Mouse (Mus musculus) midbrain, embryonic 15.5 days (tissue): ENCODE results near the gene C87499. TPM values are rescaled to one million over a fixed set of nuclear protein-coding genes. Genes with fewer than 3 reads are reported as not detected.
A peak's percentile ranks its signal among the peaks of the same experiment; 100 is the strongest.

Experiments
- ATAC-seq: fragments of 200-750 bp; cut with Nextera tagmentation; replicated peaks from 2 replicates; pipeline ENCODE4 v1.8.0; 2017; ENCODE audit warnings: moderate TSS enrichment
- H3K27ac ChIP-seq: fragments of 300-500 bp; sonication (generic); 2 replicates; pipeline ENCODE4 v1.5.1; 2015; ENCODE audit warnings: mild to moderate bottlenecking, inconsistent platforms
- H3K27me3 ChIP-seq: fragments of 300-500 bp; sonication (generic); replicated peaks from 2 replicates; pipeline ENCODE4 v1.6.1; 2015; ENCODE audit warnings: inconsistent platforms
- H3K36me3 ChIP-seq: fragments of 300-500 bp; sonication (generic); replicated peaks from 2 replicates; pipeline ENCODE4 v1.6.1; 2015; ENCODE audit warnings: inconsistent platforms
- H3K4me1 ChIP-seq: fragments of 300-500 bp; sonication (generic); 2 replicates; pipeline ENCODE4 v1.6.1; 2015; ENCODE audit warnings: inconsistent platforms
- H3K4me2 ChIP-seq: fragments of 300-500 bp; sonication (generic); 2 replicates; pipeline ENCODE4 v1.6.1; 2015; ENCODE audit warnings: inconsistent platforms, mild to moderate bottlenecking, moderate library complexity
- H3K4me3 ChIP-seq: fragments of 300-500 bp; sonication (generic); 2 replicates; pipeline ENCODE4 v1.5.1; 2015; ENCODE audit warnings: mild to moderate bottlenecking, inconsistent platforms
- H3K9ac ChIP-seq: fragments of 300-500 bp; sonication (generic); 2 replicates; pipeline ENCODE4 v1.6.1; 2015; ENCODE audit warnings: mild to moderate bottlenecking, inconsistent platforms
- H3K9me3 ChIP-seq: fragments of 300-500 bp; sonication (generic); 2 replicates; pipeline ENCODE4 v1.6.1; 2016; ENCODE audit warnings: inconsistent platforms
- WGBS: fragments of 180-500 bp; shearing (Covaris S2); methylation state at CpG from one replicate; pipeline ENCODE4 v1.1.7; 2015; ENCODE audit warnings: mixed read lengths; 5-methylcytosine and 5-hydroxymethylcytosine counted together
- polyA plus RNA-seq: library from polyadenylated mRNA; unstranded; fragments of >200 nt; fragmentation: Nextera tagmentation; extraction: Ambion mirVana; gene quantifications from 2 replicates; pipeline ENCODE4 v1.2.1, GENCODE M21; 2015

C87499 gene
- polyA plus RNA-seq, result not detected in 2 replicates

GRCm38 (mm10) chr4:88634311-88634710 is at the start of gene C87499:
Gene C87499 (minus strand): TSS chr4:88634411.
- Histone ChIP-seq H3K27ac (no peak within 1 kb of the TSS), H3K4me1 (no peaks in the 10 kb centered on the region), H3K9ac (no peak within 1 kb of the TSS), H3K27me3 (no peaks in the 10 kb centered on the region), H3K4me2 (no peak within 1 kb of the TSS), H3K4me3 (no peak within 1 kb of the TSS), H3K36me3 (no peaks in the 10 kb centered on the region), H3K9me3 (no peaks in the 10 kb centered on the region)
- WGBS, result 91% methylated on average over 4 of the region's 4 CpGs
- no peak for ATAC-seq

DNA sequence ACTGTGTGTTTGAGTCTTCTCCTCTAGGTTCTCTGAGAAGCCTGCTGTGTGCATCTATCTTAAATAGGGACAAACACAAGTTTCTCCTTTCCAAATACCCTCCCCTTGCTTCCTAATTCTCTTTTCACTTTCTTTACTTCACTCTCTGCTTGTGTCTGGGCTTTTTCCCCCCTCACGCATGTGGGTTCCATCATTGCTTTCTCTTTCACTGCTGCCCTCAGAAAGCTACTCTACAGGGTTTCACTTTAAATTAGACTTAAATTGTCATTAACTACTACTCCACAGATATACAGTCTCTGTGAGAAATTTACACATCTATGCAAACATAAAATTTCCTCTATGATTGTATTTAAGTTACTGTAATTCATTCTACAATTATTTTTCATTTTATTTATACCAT is 49.6 kb upstream of the C87499 start, which contains the start of gene Ifna2:
Gene Ifna2, minus strand, starts transcription at position 101 of the 400 bp plus-strand sequence.
- no peak for ATAC-seq
- no peak within 1 kb of the TSS for H3K4me2 ChIP-seq

DNA sequence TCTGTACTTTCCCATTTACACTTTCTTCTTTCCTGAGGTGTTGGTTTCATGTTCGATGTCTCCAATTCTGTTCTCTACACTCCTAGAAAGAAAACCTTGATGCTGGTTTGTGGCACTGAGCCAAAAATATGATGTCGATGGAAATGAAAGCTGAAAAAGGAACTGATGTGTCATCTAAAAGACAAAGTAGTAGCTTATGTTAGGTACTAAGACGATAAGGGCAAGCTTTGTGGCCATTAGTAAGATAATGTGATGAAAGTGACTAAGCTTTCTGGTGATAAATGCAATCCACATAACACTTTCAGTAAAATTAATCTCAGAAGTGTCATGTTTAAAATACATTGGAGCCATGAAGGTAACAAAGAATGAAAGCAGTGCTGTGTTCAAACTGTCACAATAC is 47.1 kb upstream of the C87499 start:
- no peak overlapping the region for H3K4me3 ChIP-seq
- ATAC-seq, result no peak
- no peaks in the 10 kb centered on the region for H3K4me1 ChIP-seq
- H3K36me3 ChIP-seq, result no peaks in the 10 kb centered on the region
- no peaks in the 10 kb centered on the region for H3K9me3 ChIP-seq
- H3K4me2 ChIP-seq, result no peak overlapping the region
- WGBS, result 75% methylated on average over 3 of the region's 3 CpGs
- H3K9ac ChIP-seq, result no peak overlapping the region
- H3K27ac ChIP-seq, result no peak overlapping the region
- no peaks in the 10 kb centered on the region for H3K27me3 ChIP-seq

More for the DNA sequence above, 49.6 kb upstream of the C87499 start, which contains the start of gene Ifna2:
- Histone ChIP-seq H3K27ac (no peak within 1 kb of the TSS), H3K4me3 (no peak within 1 kb of the TSS), H3K27me3 (no peaks in the 10 kb centered on the region), H3K9me3 (no peaks in the 10 kb centered on the region), H3K4me1 (no peaks in the 10 kb centered on the region), H3K9ac (no peak within 1 kb of the TSS), H3K36me3 (no peaks in the 10 kb centered on the region)
- WGBS, result 94% methylated on average over 1 of the region's 1 CpGs

DNA sequence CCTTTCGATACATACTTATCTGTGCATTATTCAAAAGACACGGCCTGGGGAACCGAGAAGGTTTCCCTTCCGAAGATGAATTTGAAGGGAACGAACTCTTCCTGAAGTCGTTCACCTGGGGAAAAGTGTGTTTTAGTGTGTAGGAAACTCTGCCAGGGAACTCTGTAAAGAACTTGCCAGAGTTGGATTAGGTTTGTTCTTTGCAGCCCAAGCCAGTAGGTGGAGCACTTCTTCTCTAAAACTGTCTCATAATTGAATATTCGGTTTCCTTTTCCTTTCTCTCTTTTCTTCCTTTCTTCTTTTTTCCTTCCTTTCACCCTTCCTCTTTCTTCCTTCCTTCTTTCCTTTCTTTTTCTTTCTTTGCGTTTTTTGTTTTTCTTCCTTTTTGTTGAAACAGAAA is 46.2 kb upstream of the C87499 start:
- no peak for ATAC-seq
- 48% methylated on average over 8 of the region's 8 CpGs for WGBS
- Histone ChIP-seq H3K27me3 (no peaks in the 10 kb centered on the region), H3K9me3 (no peaks in the 10 kb centered on the region), H3K36me3 (no peaks in the 10 kb centered on the region), H3K4me3 (no peak overlapping the region), H3K4me2 (no peak overlapping the region), H3K27ac (no peak overlapping the region), H3K9ac (no peak overlapping the region), H3K4me1 (no peaks in the 10 kb centered on the region)

GRCm38 (mm10) chr4:88676824-88677223 is 42.6 kb upstream of the C87499 start, which contains the start of gene Ifna16:
Gene Ifna16 (minus strand): TSS chr4:88676924.
- Histone ChIP-seq H3K4me2 (no peak within 1 kb of the TSS), H3K4me3 (no peak within 1 kb of the TSS), H3K27me3 (no peaks in the 10 kb centered on the region), H3K9me3 (no peaks in the 10 kb centered on the region), H3K4me1 (no peaks in the 10 kb centered on the region), H3K36me3 (no peaks in the 10 kb centered on the region), H3K27ac (no peak within 1 kb of the TSS), H3K9ac (no peak within 1 kb of the TSS)
- no peak for ATAC-seq
- WGBS, result 82% methylated on average over 1 of the region's 1 CpGs

GRCm38 (mm10) chr4:88655461-88655860 is 21.2 kb upstream of the C87499 start:
- Histone ChIP-seq H3K4me3 (no peak overlapping the region), H3K27ac (no peak overlapping the region), H3K36me3 (no peaks in the 10 kb centered on the region), H3K4me1 (no peaks in the 10 kb centered on the region), H3K9me3 (no peaks in the 10 kb centered on the region), H3K9ac (no peak overlapping the region), H3K4me2 (no peak overlapping the region), H3K27me3 (no peaks in the 10 kb centered on the region)
- no peak for ATAC-seq
- WGBS, result 53% methylated on average over 1 of the region's 1 CpGs

- Histone ChIP-seq H3K4me2 (no peak overlapping the region), H3K4me1 (no peaks in the 10 kb centered on the region), H3K36me3 (no peaks in the 10 kb centered on the region), H3K27me3 (no peaks in the 10 kb centered on the region), H3K9me3 (no peaks in the 10 kb centered on the region), H3K4me3 (no peak overlapping the region), H3K27ac (no peak overlapping the region), H3K9ac (no peak overlapping the region)
- 65% methylated on average over 3 of the region's 3 CpGs for WGBS
- no peak for ATAC-seq
These were observed 19.4 kb upstream of the C87499 start for GRCm38 (mm10) chr4:88653644-88654043.

DNA sequence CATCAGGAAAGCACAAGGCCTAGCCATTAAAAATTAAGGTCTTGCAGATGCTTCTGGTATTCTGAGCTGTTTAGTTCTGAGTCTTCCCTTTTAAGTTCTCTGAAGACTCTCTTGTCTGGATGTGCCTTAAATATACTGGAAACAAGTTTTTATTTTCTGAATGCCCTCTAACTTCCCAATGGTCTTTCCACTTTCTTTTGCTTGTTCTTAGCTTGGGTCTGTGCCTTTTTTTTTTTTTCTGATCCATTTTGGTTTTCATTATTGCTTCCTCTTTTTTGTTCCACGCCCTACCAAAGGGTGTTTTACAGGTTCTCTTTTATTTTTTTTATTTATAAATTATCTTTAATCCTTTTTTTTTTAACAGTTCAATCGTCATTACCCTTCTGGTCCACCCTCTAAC is 10.1 kb upstream of the C87499 start, which contains the start of gene Ifna13:
Gene Ifna13, minus strand, starts transcription at position 101 of the 400 bp plus-strand sequence.
- ATAC-seq, result no peak
- Histone ChIP-seq H3K4me1 (no peaks in the 10 kb centered on the region), H3K4me3 (no peak within 1 kb of the TSS), H3K9ac (no peak within 1 kb of the TSS), H3K36me3 (no peaks in the 10 kb centered on the region), H3K9me3 (no peaks in the 10 kb centered on the region), H3K27ac (no peak within 1 kb of the TSS), H3K27me3 (no peaks in the 10 kb centered on the region), H3K4me2 (no peak within 1 kb of the TSS)
- WGBS, result 63% methylated on average over 2 of the region's 2 CpGs

GRCm38 (mm10) chr4:88642526-88642925 is 8.3 kb upstream of the C87499 start:
- no peaks in the 10 kb centered on the region for H3K36me3 ChIP-seq
- no peaks in the 10 kb centered on the region for H3K27me3 ChIP-seq
- no peak overlapping the region for H3K4me3 ChIP-seq
- H3K9me3 ChIP-seq, result no peaks in the 10 kb centered on the region
- no peak for ATAC-seq
- H3K4me2 ChIP-seq, result no peak overlapping the region
- no peak overlapping the region for H3K27ac ChIP-seq
- WGBS, result 33% methylated on average over 2 of the region's 2 CpGs
- no peak overlapping the region for H3K9ac ChIP-seq
- no peaks in the 10 kb centered on the region for H3K4me1 ChIP-seq

GRCm38 (mm10) chr4:88641077-88641831 is 7.0 kb upstream of the C87499 start:
- peak; percentile 95 for ATAC-seq
- Histone ChIP-seq H3K36me3 (no peaks in the 10 kb centered on the region), H3K9me3 (no peaks in the 10 kb centered on the region), H3K4me1 (no peaks in the 10 kb centered on the region), H3K9ac (no peak overlapping the region), H3K27me3 (no peaks in the 10 kb centered on the region), H3K4me3 (peak overlapping the region; percentile 18; the same call in 1 of the 2 replicates), H3K4me2 (peak overlapping the region; percentile 39), H3K27ac (no peak overlapping the region)
- WGBS, result 9% methylated on average over 11 of the region's 11 CpGs

- Histone ChIP-seq H3K4me3 (peak overlapping the region; percentile 18; the same call in 1 of the 2 replicates), H3K9me3 (no peaks in the 10 kb centered on the region), H3K27ac (no peak overlapping the region), H3K4me1 (no peaks in the 10 kb centered on the region), H3K4me2 (peak overlapping the region; percentile 39), H3K27me3 (no peaks in the 10 kb centered on the region), H3K36me3 (no peaks in the 10 kb centered on the region), H3K9ac (no peak overlapping the region)
- ATAC-seq, result no peak
- 65% methylated on average over 8 of the region's 8 CpGs for WGBS
These were observed 6.5 kb upstream of the C87499 start for GRCm38 (mm10) chr4:88640704-88641076.

- Histone ChIP-seq H3K9me3 (no peaks in the 10 kb centered on the region), H3K27me3 (no peaks in the 10 kb centered on the region), H3K27ac (no peak within 1 kb of the TSS), H3K36me3 (no peaks in the 10 kb centered on the region), H3K9ac (no peak within 1 kb of the TSS), H3K4me1 (no peaks in the 10 kb centered on the region), H3K4me2 (no peak within 1 kb of the TSS), H3K4me3 (no peak within 1 kb of the TSS)
- no peak for ATAC-seq
These were observed 30.9 kb downstream of the C87499 start, which contains the start of gene Ifna12 for GRCm38 (mm10) chr4:88603276-88603675. Gene Ifna12 (minus strand): TSS chr4:88603376.

DNA sequence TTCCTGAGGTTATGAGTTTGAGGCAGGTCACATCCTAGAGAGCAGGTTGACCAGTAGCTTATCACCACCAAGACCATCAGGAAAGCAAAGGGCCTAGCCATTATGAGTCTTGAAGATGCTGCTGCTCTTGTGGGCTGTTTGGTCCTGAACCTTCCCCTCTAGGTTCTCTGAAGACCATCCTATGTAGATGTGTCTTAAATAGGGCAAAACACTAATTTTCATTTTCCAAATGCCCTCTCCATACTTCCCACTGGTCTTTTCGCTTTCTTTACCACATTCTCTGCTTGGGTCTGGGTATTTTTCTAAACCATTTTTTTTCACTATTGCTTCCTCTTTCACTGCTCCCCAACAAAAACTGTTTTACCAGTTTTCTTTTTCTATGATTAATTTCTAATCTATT is 41.9 kb downstream of the C87499 start, which contains the start of gene Ifna9:
Gene Ifna9, minus strand, starts transcription at position 101 of the 400 bp plus-strand sequence.
- no peak for ATAC-seq
- Histone ChIP-seq H3K9ac (no peak within 1 kb of the TSS), H3K27ac (no peak within 1 kb of the TSS), H3K4me2 (no peak within 1 kb of the TSS), H3K4me3 (no peak within 1 kb of the TSS), H3K36me3 (no peaks in the 10 kb centered on the region), H3K4me1 (no peaks in the 10 kb centered on the region), H3K9me3 (no peaks in the 10 kb centered on the region), H3K27me3 (no peaks in the 10 kb centered on the region)
- WGBS, result 93% methylated on average over 1 of the region's 1 CpGs
